Mouse (Mus musculus) spleen, adult 2 months (tissue): ENCODE measurements around the gene Prkce.

Experiments used
- CTCF ChIP-seq: fragments of 200-500 bp; IDR thresholded peaks from 2 replicates; pipeline ENCODE4 v1.5.1; 2011; ENCODE audit warnings: mild to moderate bottlenecking, inconsistent platforms; ENCODE audit not compliant: insufficient read depth, insufficient read length, insufficient replicate concordance; ENCODE audit errors: extremely low read depth
- POLR2A ChIP-seq: fragments of 200-500 bp; IDR thresholded peaks from 2 replicates; pipeline ENCODE4 v1.6.1; 2011; ENCODE audit warnings: low read depth, low read length, inconsistent platforms

GRCm38 (mm10) chr17:86482675-86483074, 315.1 kb downstream of the Prkce start:
- TF ChIP-seq POLR2A: no peak
- no peak for TF ChIP-seq CTCF
